ENCODE assay signal across 14 mouse cellular contexts in the genomic region with DNA sequence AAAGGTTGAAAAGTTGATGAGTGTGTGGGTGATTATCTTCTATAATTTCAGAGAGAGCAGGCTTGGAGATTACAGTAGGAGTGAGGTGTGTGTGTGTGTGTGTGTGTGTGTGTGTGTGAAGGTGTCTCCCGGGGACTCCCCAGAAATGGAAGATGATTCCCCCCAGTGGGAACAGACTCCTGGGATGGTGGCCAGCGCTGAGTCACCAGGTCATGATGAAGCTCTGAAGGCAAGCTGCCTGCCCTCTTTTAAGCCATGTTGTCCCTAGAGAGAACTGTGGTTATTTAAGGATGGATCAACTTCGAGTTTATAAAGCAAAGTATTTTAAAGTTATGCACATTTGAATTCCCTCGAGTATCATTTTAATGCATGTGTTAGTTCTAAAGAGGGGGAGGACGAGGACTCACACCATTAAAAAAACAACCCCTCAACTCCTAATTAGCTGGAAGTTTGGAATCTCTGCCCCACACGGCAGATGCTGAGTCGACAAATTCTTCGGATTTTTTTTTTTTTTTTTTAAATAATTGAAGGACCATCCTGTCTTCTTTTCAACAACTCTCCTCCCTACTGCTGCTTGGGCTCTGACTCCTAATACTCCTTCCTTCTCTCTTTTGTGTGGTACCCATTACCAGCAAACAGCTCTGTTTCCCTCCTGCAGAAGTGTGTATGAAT.
A peak's percentile ranks its signal among the peaks of the same experiment; 100 is the strongest.
DNase-seq lines count a peak whose midpoint lies in the region; ATAC-seq lines count a peak whose summit lies in the region.
"Had no signal": no experiment of that assay in that cellular context is flagged by ENCODE, and none has a peak within 500 bp of the region (broad histone marks: within the 10 kb centered on the region; RNA-seq: fewer than 3 reads in every experiment).

No protein-coding gene starts in this region.

- peak; percentile 60 for DNase-seq in adrenal gland, postnatal 14 days
- DNase-seq in adrenal gland, postnatal 10 days = no peak
- DNase-seq in lung, postnatal 25 days (ENCODE audit: low spot score) = no peak
- DNase-seq in fibroblast of lung, adult 2 months (ENCODE audit: low read depth) = peak; percentile 45
- no peak for DNase-seq in cerebellum, postnatal 10 days
- DNase-seq in right cerebral cortex, postnatal 4 days = no peak
- no peak for DNase-seq in ovary, postnatal 14 days (ENCODE audit: low spot score)
- DNase-seq: thymus, postnatal 25 days had no signal

- no peak overlapping the region for H3K4me2 ChIP-seq in lung, embryonic 15.5 days
- H3K4me2 ChIP-seq: forebrain, embryonic 15.5 days; midbrain, embryonic 15.5 days had no signal

- ATAC-seq in lung, embryonic 15.5 days (ENCODE audit: borderline replicate concordance, extremely low read depth, low FRiP score, low TSS enrichment) = no peak
- ATAC-seq: forebrain, embryonic 15.5 days; hindbrain, embryonic 16.5 days; midbrain, embryonic 15.5 days had no signal

- no peak overlapping the region for H3K9ac ChIP-seq in lung, embryonic 15.5 days
- H3K9ac ChIP-seq: forebrain, embryonic 15.5 days; liver, embryonic 14.5 days; midbrain, embryonic 15.5 days had no signal

- 48% methylated on average over 8 of the region's 8 CpGs for WGBS in lung, embryonic 15.5 days

- no peaks in the 10 kb centered on the region for H3K9me3 ChIP-seq in lung, embryonic 15.5 days
- H3K9me3 ChIP-seq: forebrain, embryonic 15.5 days; limb, embryonic 10.5 days; midbrain, embryonic 15.5 days had no signal

- H3K27ac ChIP-seq in lung, embryonic 15.5 days = 0 out of 2 replicates have a peak overlapping the region, but pooled peaks have one; percentile 3
- H3K27ac ChIP-seq: forebrain, embryonic 15.5 days; limb, embryonic 10.5 days; liver, embryonic 14.5 days; midbrain, embryonic 15.5 days had no signal

- peaks cover 18% of the 10 kb centered on the region for H3K4me1 ChIP-seq in lung, embryonic 15.5 days
- H3K4me1 ChIP-seq: forebrain, embryonic 15.5 days; midbrain, embryonic 15.5 days had no signal

- H3K27me3 ChIP-seq in lung, embryonic 15.5 days = no peaks in the 10 kb centered on the region

- H3K4me3 ChIP-seq in lung, embryonic 15.5 days = no peak overlapping the region
- H3K4me3 ChIP-seq: forebrain, embryonic 15.5 days; limb, embryonic 10.5 days; midbrain, embryonic 15.5 days had no signal

- H3K36me3 ChIP-seq in lung, embryonic 15.5 days = no peaks in the 10 kb centered on the region
- H3K36me3 ChIP-seq: forebrain, embryonic 15.5 days; limb, embryonic 10.5 days; midbrain, embryonic 15.5 days had no signal

Comparison
In these comparisons a context has a peak if more than half of its experiments do, and no peak if none do; other contexts are left out.
1. DNase-seq: peak in adrenal gland, postnatal 14 days (single experiment) and fibroblast of lung, adult 2 months (single experiment); none in adrenal gland, postnatal 10 days (single experiment), lung, postnatal 25 days (single experiment), cerebellum, postnatal 10 days (0 of 2), right cerebral cortex, postnatal 4 days (single experiment) and ovary, postnatal 14 days (single experiment).